Mouse (Mus musculus) c-Kit-negative CD71-positive TER-119-positive erythroid progenitor cells, embryonic 14.5 days (primary cell): ENCODE results near the gene Vmn1r18.
"Not testable (repeated sequence)": the region's sequence is repeated elsewhere in the genome, so short reads cannot be mapped to it uniquely, and the experiment has no call there.

Experiments
- DNase-seq: peaks from one replicate; pipeline ENCODE4 v3.0.0-alpha.2; 2013; ENCODE audit warnings: low read depth, low spot score

Vmn1r18 gene

GRCm38 (mm10) chr6:57395683-57396082 is at the start of gene Vmn1r18:
Gene Vmn1r18 (minus strand): TSS chr6:57395783.
- no peak for DNase-seq

DNA sequence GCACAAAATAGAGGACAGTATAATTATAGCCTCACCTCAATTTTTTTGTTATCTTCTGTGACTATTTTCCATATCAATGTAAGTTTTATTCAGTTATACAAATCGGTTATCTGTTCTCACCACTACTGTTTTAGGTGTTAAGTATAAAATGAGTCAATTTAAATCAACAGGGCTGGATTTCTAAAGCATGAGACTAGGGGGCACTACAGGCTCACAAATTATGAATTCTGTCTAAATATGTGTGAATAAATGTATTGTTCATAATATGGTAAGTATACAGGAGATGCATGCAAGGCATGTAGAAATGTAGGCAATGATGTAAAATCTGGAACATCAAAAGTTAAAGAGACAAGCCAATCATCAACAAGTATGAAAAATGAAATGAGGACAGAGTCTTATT is 35.6 kb upstream of the Vmn1r18 start:
- DNase-seq, result no peak

DNA sequence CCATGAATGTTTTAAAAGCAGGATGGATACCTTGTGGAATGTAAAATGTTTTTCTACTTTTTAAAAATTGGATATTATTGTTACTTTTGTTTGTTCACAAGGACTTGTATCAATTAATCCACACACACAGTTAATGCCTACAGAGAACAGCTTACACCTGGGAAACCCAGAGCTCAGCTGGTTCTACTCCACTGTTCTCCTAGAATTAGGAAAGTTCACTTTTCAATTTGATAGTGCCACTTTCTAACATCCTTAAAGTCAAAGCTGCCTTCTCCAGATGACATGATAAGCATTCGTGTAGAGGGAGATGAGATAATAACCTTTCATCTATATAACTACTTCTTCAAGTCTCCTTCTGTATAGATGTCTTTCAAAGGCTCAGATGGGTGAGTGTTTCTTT is 33.0 kb upstream of the Vmn1r18 start, which contains the start of gene Vmn1r20:
Gene Vmn1r20, plus strand, starts transcription at position 301 of the 400 bp plus-strand sequence.
- DNase-seq, result no peak

DNA sequence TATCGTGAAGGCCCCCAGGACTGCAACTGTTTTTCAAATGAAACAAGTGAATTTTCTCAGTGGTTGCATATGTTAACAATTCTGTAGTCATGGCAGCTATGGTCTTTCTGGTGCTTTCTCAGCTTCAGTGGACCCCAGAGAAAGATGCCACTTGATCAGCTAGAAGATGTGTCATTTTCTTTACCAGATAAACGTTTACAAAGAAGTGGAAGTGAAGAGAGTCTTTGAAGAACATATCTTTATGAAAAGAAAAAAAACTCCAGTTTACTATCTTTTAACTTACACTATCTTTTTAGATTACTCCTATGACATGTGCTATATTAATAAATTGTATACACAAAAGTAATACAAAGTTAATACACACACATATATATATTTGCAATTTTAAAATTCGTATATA is 7.9 kb upstream of the Vmn1r18 start, which contains the start of gene Vmn1r19:
Gene Vmn1r19, plus strand, starts transcription at position 301 of the 400 bp plus-strand sequence.
- not testable (repeated sequence) for DNase-seq

DNA sequence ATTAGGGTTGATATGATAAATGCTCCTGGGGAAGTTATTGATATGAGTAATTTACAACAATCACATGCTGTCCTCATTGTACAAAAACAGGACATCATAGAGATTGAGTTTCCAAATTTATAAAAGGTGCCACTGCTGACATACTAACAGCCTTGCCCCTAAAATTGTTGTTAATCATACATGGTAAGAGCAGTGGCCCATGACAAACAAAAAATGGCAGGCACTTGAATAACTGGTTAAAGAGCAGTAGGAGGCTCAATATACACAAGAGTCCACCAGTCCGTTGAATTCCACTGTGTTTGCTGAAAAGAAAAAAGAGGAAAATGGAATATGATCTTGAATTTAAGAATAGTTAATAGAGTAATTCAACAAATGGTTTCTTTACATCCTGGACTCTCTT is 28.1 kb downstream of the Vmn1r18 start:
- no peak for DNase-seq

DNA sequence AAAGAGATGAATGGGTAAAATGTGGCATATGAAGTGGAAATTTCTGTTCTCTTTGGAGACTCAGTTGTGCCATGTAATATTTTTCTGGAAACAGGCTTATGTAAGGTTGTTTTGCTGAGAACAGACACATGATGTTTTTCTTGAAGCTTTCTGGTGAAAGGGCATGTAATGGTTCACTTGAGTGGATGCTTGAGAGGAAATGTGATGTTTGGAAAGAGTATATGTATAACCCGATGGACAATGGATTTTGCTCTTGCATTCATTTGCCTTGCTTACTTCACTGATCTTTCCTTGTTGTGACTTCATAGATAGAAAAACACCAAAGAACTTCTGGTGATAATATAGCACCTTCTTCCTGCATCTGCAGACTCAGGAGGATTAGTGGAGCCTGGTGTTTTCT is 29.7 kb downstream of the Vmn1r18 start:
- not testable (repeated sequence) for DNase-seq

GRCm38 (mm10) chr6:57363627-57364026 is 32.0 kb downstream of the Vmn1r18 start, which contains the start of gene Vmn1r17:
Gene Vmn1r17 (minus strand): TSS chr6:57363727.
- DNase-seq, result no peak

- no peak for DNase-seq
Measured at GRCm38 (mm10) chr6:57356864-57357263, 38.7 kb downstream of the Vmn1r18 start.

DNA sequence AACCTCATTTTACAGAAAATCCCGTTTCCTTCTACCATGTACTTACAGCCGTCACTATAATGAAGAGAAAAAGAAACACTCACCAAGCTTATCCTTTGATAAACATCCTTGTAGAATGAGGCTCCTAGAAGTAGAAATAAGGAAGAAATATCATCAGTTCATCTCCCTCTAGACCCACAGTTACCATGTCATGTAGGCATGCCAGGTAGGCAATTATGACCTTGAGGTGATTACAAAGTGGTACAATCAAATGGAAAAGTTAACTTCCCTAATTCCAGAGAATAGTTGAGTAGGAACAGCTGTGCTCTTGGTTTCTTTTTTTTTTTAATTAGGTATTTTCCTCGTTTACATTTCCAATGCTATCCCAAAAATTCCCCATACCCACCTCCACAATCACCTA is 66.2 kb downstream of the Vmn1r18 start, which contains the start of gene Vmn1r16:
Gene Vmn1r16, minus strand, starts transcription at position 101 of the 400 bp plus-strand sequence.
- DNase-seq, result no peak
